ENCODE assay signal across 10 mouse cellular contexts in genomic region chr7:113150789-113151188, GRCm38 (mm10). TPM values are rescaled to one million over a fixed set of nuclear protein-coding genes. Genes with fewer than 3 reads are reported as not detected.
DNase-seq lines count a peak whose midpoint lies in the region; ATAC-seq and TF ChIP-seq lines count a peak whose summit lies in the region.
"Had no signal": no experiment of that assay in that cellular context is flagged by ENCODE, and none has a peak within 500 bp of the region (broad histone marks: within the 10 kb centered on the region; RNA-seq: fewer than 3 reads in every experiment).

No protein-coding gene starts in this region.

- no peak overlapping the region for H3K4me3 ChIP-seq in kidney, embryonic 14.5 days (ENCODE audit: low read length)
- no peak overlapping the region for H3K4me3 ChIP-seq in cortical plate, adult 2 months (ENCODE audit: insufficient read depth, low read length)
- H3K4me3 ChIP-seq in heart, embryonic 15.5 days: no peak overlapping the region
- H3K4me3 ChIP-seq: liver, embryonic 13.5 days had no signal

- no peak for TF ChIP-seq CTCF in cortical plate, adult 2 months (IDR thresholded peaks at IDR 0.05; ENCODE audit: extremely low read depth, insufficient read depth, low read length)

- ATAC-seq in kidney, embryonic 14.5 days (ENCODE audit: low FRiP score, low TSS enrichment): no peak
- ATAC-seq in heart, embryonic 15.5 days (replicated peaks; ENCODE audit: insufficient number of reproducible peaks, insufficient read depth, low FRiP score, low read depth): no peak
- ATAC-seq: forebrain, embryonic 14.5 days had no signal

- H3K4me1 ChIP-seq in kidney, embryonic 14.5 days (ENCODE audit: control insufficient read depth, insufficient read depth, low read length): peaks cover 4% of the 10 kb centered on the region; the same call in 1 of the 2 replicates
- H3K4me1 ChIP-seq in cortical plate, adult 2 months (ENCODE audit: control insufficient read depth, insufficient read depth, low read length): peaks cover 3% of the 10 kb centered on the region
- H3K4me1 ChIP-seq in heart, embryonic 15.5 days (replicated peaks): peaks cover 18% of the 10 kb centered on the region
- H3K4me1 ChIP-seq: liver, embryonic 13.5 days had no signal

- H3K9ac ChIP-seq in kidney, embryonic 14.5 days (ENCODE audit: low read depth, low read length): no peak overlapping the region
- H3K9ac ChIP-seq in heart, embryonic 15.5 days: no peak overlapping the region
- H3K9ac ChIP-seq: liver, embryonic 13.5 days had no signal

- no peak overlapping the region for H3K4me2 ChIP-seq in kidney, embryonic 14.5 days (replicated peaks; ENCODE audit: low read depth, low read length)
- H3K4me2 ChIP-seq in heart, embryonic 15.5 days: no peak overlapping the region
- H3K4me2 ChIP-seq: liver, embryonic 13.5 days had no signal

- H3K9me3 ChIP-seq in kidney, embryonic 14.5 days (ENCODE audit: control insufficient read depth, low read length): no peaks in the 10 kb centered on the region
- H3K9me3 ChIP-seq in heart, embryonic 15.5 days (replicated peaks): no peaks in the 10 kb centered on the region
- H3K9me3 ChIP-seq: liver, embryonic 13.5 days had no signal

- no peaks in the 10 kb centered on the region for H3K36me3 ChIP-seq in kidney, embryonic 14.5 days (ENCODE audit: control insufficient read depth, insufficient read depth, low read length)
- no peaks in the 10 kb centered on the region for H3K36me3 ChIP-seq in heart, embryonic 15.5 days
- H3K36me3 ChIP-seq: liver, embryonic 13.5 days had no signal

- H3K27me3 ChIP-seq in kidney, embryonic 14.5 days (ENCODE audit: control insufficient read depth, insufficient read depth, low read length): no peaks in the 10 kb centered on the region
- no peaks in the 10 kb centered on the region for H3K27me3 ChIP-seq in heart, embryonic 15.5 days

- peak; percentile 39 for DNase-seq in kidney, adult 11 months
- DNase-seq in lung, postnatal 36 days: peak; percentile 22
- no peak for DNase-seq in embryo, embryonic 10.5 days (ENCODE audit: low spot score)
- DNase-seq in gastrocnemius, adult 18-20 months (ENCODE audit: low spot score): no peak
- DNase-seq: cerebellum, adult 9-10 months; liver, embryonic 13.5 days had no signal

- H3K27ac ChIP-seq in kidney, embryonic 14.5 days (ENCODE audit: low read depth, low read length): no peak overlapping the region
- peak overlapping the region; percentile 66 for H3K27ac ChIP-seq in cortical plate, adult 2 months (ENCODE audit: insufficient read depth, low read length)
- H3K27ac ChIP-seq in heart, embryonic 15.5 days: peak overlapping the region; percentile 67
- H3K27ac ChIP-seq: liver, embryonic 13.5 days had no signal

- TF ChIP-seq POLR2A in cortical plate, adult 2 months (IDR thresholded peaks at IDR 0.05; ENCODE audit: extremely low read depth, insufficient read depth, low read length): no peak

- WGBS in kidney, embryonic 14.5 days: 45% methylated on average over 6 of the region's 6 CpGs
- WGBS in heart, embryonic 15.5 days: 25% methylated on average over 6 of the region's 6 CpGs

RNA-seq across cellular contexts. Expression of gene Arntl, which starts 56.5 kb away (rescaled TPM):
- polyA plus RNA-seq in kidney, embryonic 14.5 days (2014; fragmentation: Nextera tagmentation; extraction: Ambion mirVana): 8.0 and 11.2 TPM in 2 replicates
- polyA plus RNA-seq in cortical plate, adult 2 months (2012; rRNA removed): 30.4 and 34.6 TPM in 2 replicates
- 8.5 and 9.6 TPM in 2 replicates for polyA plus RNA-seq in heart, embryonic 15.5 days (2015; fragmentation: Nextera tagmentation; extraction: Ambion mirVana)
- total RNA-seq in gastrocnemius, adult 18-20 months (2021): 10 to 100 TPM; 21.9 to 31.8 TPM

Comparison
In these comparisons a context has a peak if more than half of its experiments do, and no peak if none do; other contexts are left out.
1. DNase-seq: peak in kidney, adult 11 months (single experiment) and lung, postnatal 36 days (single experiment); none in embryo, embryonic 10.5 days (single experiment) and gastrocnemius, adult 18-20 months (single experiment).